Mouse (Mus musculus) midbrain, embryonic 14.5 days (tissue): ENCODE results near the gene Ptgs1. TPM values are rescaled to one million over a fixed set of nuclear protein-coding genes. Genes with fewer than 3 reads are reported as not detected.
"Not testable (repeated sequence)": the region's sequence is repeated elsewhere in the genome, so short reads cannot be mapped to it uniquely, and the experiment has no call there.

Source experiments
- ATAC-seq: fragments of 200-750 bp; cut with Nextera tagmentation; 2 replicates; pipeline ENCODE4 v1.8.0; 2017; ENCODE audit warnings: moderate number of reproducible peaks, moderate library complexity; ENCODE audit not compliant: low FRiP score, low TSS enrichment
- DNase-seq: peaks from one replicate; pipeline ENCODE4 v3.0.0-alpha.2; 2015
- H3K27ac ChIP-seq: fragments of 300-500 bp; sonication (generic); replicated peaks from 2 replicates; pipeline ENCODE4 v1.5.1; 2014; ENCODE audit warnings: mild to moderate bottlenecking, low read depth, low read length, moderate library complexity
- H3K27me3 ChIP-seq: fragments of 300-500 bp; sonication (generic); 2 replicates; pipeline ENCODE4 v1.6.1; 2014; ENCODE audit warnings: low read length, control low read depth, mixed read lengths; ENCODE audit not compliant: control insufficient read depth, insufficient read depth
- H3K36me3 ChIP-seq: fragments of 300-500 bp; sonication (generic); 2 replicates; pipeline ENCODE4 v1.6.1; 2014; ENCODE audit warnings: low read length, control low read depth; ENCODE audit not compliant: control insufficient read depth, insufficient read depth
- H3K4me1 ChIP-seq: fragments of 300-500 bp; sonication (generic); 2 replicates; pipeline ENCODE4 v1.6.1; 2014; ENCODE audit warnings: mild to moderate bottlenecking, antibody characterized with exemption, low read length, control low read depth; ENCODE audit not compliant: control insufficient read depth, insufficient read depth
- H3K4me2 ChIP-seq: fragments of 300-500 bp; sonication (generic); 2 replicates; pipeline ENCODE4 v1.6.1; 2014; ENCODE audit warnings: mild to moderate bottlenecking, low read length, moderate library complexity
- H3K4me3 ChIP-seq: fragments of 300-500 bp; sonication (generic); replicated peaks from 2 replicates; pipeline ENCODE4 v1.5.1; 2014; ENCODE audit warnings: low read depth, low read length
- H3K9ac ChIP-seq: fragments of 300-500 bp; sonication (generic); replicated peaks from 2 replicates; pipeline ENCODE4 v1.6.1; 2014; ENCODE audit warnings: mild to moderate bottlenecking, low read length, moderate library complexity
- H3K9me3 ChIP-seq: fragments of 300-500 bp; sonication (generic); 2 replicates; pipeline ENCODE4 v1.6.1; 2016; ENCODE audit warnings: low read length, control low read depth, mixed read lengths; ENCODE audit not compliant: control insufficient read depth
- WGBS: fragments of 180-500 bp; shearing (Covaris S2); extraction: QIAGEN DNeasy Blood & Tissue Kit; methylation state at CpG from one replicate; pipeline ENCODE4 v1.1.7; 2014; 5-methylcytosine and 5-hydroxymethylcytosine counted together
- polyA plus RNA-seq: library from polyadenylated mRNA; unstranded; fragments of >200 nt; fragmentation: Nextera tagmentation; extraction: Ambion mirVana; gene quantifications from 2 replicates; pipeline ENCODE4 v1.2.1, GENCODE M21; 2014

Ptgs1 gene
- 2.2 and 4.3 TPM in 2 replicates for polyA plus RNA-seq

DNA sequence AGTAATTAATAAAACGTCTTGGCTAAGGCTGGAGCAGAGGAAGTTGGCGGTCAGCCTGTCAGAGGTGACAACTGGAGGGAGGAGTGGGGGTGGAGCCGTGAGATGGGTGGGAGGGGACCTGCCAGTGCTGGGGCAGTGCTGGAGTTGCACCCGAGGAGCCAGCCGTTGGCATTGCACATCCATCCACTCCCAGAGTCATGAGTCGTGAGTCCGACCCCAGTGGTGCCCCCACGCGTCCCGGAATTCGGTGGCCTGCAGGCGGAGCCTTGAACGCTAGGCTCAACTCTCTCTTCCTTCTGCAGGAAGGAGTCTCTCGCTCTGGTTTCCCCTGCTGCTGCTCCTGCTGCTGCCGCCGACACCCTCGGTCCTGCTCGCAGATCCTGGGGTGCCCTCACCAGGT, at the start of gene Ptgs1:
TSS of gene Ptgs1 (plus strand) at position 61 of the 400 bp plus-strand sequence.
- H3K4me1 ChIP-seq: peaks cover 6% of the 10 kb centered on the region; the same call in 1 of the 2 replicates
- H3K4me2 ChIP-seq: peak within 1 kb of the TSS; percentile 59
- no peaks in the 10 kb centered on the region for H3K36me3 ChIP-seq
- ATAC-seq (peak; percentile 48; the same call in 1 of the 2 replicates), DNase-seq (peak; percentile 50)
- H3K9ac ChIP-seq: peak within 1 kb of the TSS; percentile 36; the same call in 1 of the 2 replicates
- H3K4me3 ChIP-seq: peak within 1 kb of the TSS; percentile 28
- no peak within 1 kb of the TSS for H3K27ac ChIP-seq
- under 1% methylated on average over 18 of the region's 18 CpGs for WGBS
- H3K27me3 ChIP-seq: no peaks in the 10 kb centered on the region
- no peaks in the 10 kb centered on the region for H3K9me3 ChIP-seq

DNA sequence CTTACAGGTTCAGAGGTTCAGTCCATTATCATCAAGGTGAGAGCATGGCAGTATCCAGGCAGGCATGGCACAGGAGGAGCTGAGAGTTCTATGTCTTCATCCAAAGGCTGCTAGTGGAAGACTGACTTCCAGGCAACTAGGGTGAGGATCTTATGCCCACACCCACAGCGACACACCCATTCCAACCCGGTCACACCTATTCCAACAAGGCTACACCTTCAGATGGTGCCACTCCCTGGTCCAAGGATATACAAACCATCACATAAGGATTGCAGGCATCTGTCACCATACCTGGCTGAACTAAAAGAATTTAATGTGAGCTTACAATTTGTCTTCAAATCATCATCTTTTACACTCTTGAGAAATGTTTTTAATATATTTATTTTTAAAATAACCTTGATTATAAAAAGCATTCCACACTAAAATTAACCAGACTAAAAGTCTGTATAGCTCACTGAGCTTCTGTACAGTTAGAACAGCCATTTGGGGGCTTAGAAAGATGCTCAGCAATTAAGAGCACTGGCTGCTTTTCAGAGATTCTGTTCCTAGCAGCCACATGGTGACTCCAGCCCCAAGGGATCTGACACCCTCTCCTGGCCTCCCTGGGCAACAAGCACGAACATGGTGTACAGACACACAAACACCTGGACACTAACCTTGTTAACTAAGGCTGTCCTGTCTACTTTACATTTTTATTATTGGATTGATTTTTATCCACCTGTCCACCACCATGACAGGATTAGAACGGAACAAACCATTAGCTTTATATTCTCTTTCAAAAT, 48.4 kb upstream of the Ptgs1 start:
- H3K27ac ChIP-seq, H3K4me1 ChIP-seq, DNase-seq, H3K27me3 ChIP-seq, H3K9ac ChIP-seq, ATAC-seq, H3K4me3 ChIP-seq, H3K9me3 ChIP-seq, H3K4me2 ChIP-seq: not testable (repeated sequence)
- peaks cover 28% of the 10 kb centered on the region for H3K36me3 ChIP-seq
- 85% methylated on average over 4 of the region's 4 CpGs for WGBS

DNA sequence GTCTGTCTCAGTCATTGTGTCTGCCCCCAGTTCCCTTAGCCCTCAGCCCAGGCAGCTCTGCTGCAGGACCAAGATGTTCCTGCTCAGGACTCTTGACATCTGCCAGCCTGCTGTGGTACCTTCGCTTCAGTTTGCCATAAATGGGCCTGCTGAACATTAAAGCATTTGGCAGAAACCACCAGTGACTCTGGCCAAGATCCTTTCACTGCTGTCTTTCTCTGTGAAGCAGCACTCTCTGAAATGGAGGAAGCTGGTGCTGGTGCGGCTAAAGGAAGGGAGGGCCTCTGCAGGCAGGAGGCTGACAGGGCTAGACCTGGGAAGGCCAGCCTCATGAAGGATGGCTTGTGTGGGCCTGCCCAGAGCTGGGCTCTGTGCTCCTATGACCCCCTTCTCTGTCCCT, 46.9 kb upstream of the Ptgs1 start:
- Histone ChIP-seq H3K9ac (no peak overlapping the region), H3K4me1 (no peaks in the 10 kb centered on the region), H3K36me3 (peaks cover 18% of the 10 kb centered on the region), H3K27ac (no peak overlapping the region), H3K4me3 (no peak overlapping the region), H3K4me2 (no peak overlapping the region), H3K9me3 (no peaks in the 10 kb centered on the region), H3K27me3 (no peaks in the 10 kb centered on the region)
- 84% methylated on average over 2 of the region's 2 CpGs for WGBS
- DNase-seq (no peak), ATAC-seq (no peak)

DNA sequence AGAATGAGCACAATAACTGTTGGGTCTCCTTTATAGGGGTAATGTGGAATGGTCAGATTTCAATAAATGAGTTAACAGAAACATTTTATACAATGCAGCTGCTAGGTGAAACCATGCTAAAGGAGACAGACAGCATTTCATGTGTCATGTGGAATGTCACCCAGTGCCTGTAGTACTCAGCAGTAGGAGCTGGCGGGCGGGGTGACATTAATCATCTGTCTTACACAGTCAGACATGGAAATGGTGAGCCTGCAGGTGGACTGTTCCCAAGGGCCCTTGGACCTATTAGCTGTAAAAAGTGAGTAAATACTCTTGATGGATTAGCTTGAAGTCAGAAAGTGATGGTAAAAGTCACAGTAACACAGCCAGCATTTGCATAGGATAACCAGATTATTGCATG, 46.0 kb upstream of the Ptgs1 start:
- WGBS: 98% methylated on average over 2 of the region's 2 CpGs
- no peak overlapping the region for H3K4me3 ChIP-seq
- H3K36me3 ChIP-seq: peaks cover 9% of the 10 kb centered on the region; the same call in 1 of the 2 replicates
- H3K27me3 ChIP-seq: no peaks in the 10 kb centered on the region
- H3K9me3 ChIP-seq: no peaks in the 10 kb centered on the region
- H3K4me1 ChIP-seq: no peaks in the 10 kb centered on the region
- DNase-seq (no peak), ATAC-seq (no peak)
- no peak overlapping the region for H3K4me2 ChIP-seq
- no peak overlapping the region for H3K27ac ChIP-seq
- no peak overlapping the region for H3K9ac ChIP-seq

DNA sequence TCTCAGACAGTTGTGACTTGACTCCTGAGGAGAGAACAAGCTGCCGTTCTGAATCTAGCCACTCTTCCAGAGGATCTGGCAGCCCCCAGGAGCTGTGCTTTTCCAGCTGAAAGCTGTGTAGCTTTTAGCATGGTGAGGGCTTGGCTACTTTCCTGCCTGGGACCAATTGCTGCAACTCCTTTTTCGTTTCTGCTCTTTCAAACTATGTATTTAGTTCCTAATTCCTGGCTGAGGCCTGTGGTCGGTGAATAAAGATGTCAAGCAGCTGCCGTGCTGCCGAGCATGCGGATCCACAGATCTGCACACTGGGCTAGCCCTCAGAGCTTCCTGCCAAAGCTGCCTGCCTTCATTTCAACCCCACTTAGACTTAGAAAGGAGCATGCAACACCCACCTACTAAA, 45.4 kb upstream of the Ptgs1 start:
- Histone ChIP-seq H3K27me3 (no peaks in the 10 kb centered on the region), H3K9ac (no peak overlapping the region), H3K9me3 (no peaks in the 10 kb centered on the region), H3K36me3 (peaks cover 3% of the 10 kb centered on the region; the same call in 1 of the 2 replicates), H3K4me2 (no peak overlapping the region), H3K27ac (no peak overlapping the region), H3K4me1 (no peaks in the 10 kb centered on the region), H3K4me3 (no peak overlapping the region)
- ATAC-seq (no peak), DNase-seq (no peak)
- WGBS: 63% methylated on average over 6 of the region's 6 CpGs

DNA sequence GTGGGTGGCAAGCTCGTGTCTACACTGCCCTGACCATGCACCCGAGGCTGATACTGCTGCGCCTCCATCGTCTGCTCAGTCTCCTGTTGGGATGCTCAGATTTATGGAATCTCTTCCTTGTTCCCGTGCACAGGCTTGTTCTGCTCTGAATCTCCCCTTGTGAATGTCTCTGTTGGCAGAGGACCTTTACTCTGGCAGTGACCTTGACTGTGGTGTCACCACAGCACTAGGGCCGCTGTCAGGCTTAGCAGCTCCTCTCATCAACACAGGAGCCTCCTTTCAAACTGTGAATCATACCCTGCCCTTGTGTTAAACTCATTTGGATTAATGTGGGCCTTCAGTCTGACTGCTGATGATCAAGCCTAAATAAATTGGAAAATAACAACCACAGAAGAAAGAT, 41.0 kb upstream of the Ptgs1 start:
- H3K9ac ChIP-seq, H3K4me2 ChIP-seq, H3K36me3 ChIP-seq, ATAC-seq, H3K4me3 ChIP-seq, DNase-seq, H3K9me3 ChIP-seq, H3K4me1 ChIP-seq, H3K27ac ChIP-seq, H3K27me3 ChIP-seq: not testable (repeated sequence)
- WGBS: 91% methylated on average over 6 of the region's 6 CpGs

DNA sequence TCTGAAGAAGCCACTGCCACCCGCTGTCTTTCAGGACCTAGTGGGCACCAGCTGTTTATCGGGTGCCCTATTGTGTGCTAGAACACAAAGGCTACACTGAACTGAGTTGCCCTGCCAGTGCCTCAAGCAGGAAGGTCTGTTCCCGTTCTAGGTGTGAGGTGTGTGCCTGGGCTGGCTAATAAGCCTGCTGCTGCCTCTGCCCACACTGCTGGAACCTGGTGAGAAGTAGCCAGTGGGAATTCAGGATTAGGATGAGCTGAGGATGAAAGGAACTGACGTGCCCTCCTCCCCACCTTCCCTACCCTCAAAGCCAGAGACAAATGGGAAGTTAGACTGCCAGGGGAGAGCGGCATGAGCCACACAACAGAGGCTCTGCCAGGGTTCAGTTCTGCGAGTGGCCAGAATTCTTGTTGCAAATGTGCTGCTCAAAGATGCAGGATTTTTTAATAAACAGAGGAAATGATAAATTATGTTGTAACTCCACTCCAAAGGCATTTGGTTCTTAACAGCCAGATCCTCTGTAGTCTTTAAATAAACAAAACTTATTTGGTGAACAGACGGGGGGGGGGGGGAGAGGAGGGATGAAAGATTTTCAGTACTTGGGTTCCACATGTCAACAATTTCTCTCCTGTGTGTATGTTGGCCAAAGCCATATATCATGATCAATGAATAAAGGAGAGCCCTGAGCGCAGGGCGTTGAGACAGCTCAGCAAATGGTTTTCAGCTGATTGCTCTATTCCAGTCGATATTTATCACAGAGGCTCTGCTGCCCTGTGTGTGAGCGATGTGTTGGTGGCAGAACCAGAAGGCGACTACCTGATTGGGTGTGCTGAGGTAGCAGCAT, 38.9 kb upstream of the Ptgs1 start:
- H3K27me3 ChIP-seq: no peaks in the 10 kb centered on the region
- H3K27ac ChIP-seq: no peak overlapping the region
- H3K36me3 ChIP-seq: no peaks in the 10 kb centered on the region
- no peaks in the 10 kb centered on the region for H3K4me1 ChIP-seq
- no peak overlapping the region for H3K4me2 ChIP-seq
- no peak for DNase-seq
- H3K9ac ChIP-seq: no peak overlapping the region
- no peak for ATAC-seq
- H3K9me3 ChIP-seq: no peaks in the 10 kb centered on the region
- 60% methylated on average over 12 of the region's 12 CpGs for WGBS
- H3K4me3 ChIP-seq: no peak overlapping the region

DNA sequence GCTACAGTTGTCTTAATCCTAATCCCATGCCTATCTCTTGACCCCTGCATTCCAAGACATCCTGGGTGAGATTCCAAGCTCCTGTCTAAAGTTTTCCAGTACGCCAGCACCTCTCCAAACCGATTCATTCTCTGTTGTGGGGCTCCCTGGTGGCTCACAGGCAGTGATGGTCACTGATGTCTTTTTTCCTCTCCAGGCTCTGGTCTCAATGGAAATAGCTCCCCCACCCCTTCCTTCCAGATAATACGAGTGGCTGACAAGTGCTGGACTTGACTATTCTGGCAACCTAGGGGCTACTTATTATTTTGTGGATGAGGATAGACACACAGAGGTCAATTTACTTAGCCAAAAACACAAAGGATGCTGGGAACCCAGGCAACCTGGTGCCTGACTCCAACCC, 33.2 kb upstream of the Ptgs1 start:
- Histone ChIP-seq H3K36me3 (no peaks in the 10 kb centered on the region), H3K9me3 (no peaks in the 10 kb centered on the region), H3K4me3 (no peak overlapping the region), H3K4me2 (no peak overlapping the region), H3K27me3 (peaks cover 14% of the 10 kb centered on the region), H3K4me1 (peaks cover 15% of the 10 kb centered on the region), H3K9ac (no peak overlapping the region), H3K27ac (no peak overlapping the region)
- DNase-seq (no peak), ATAC-seq (no peak)
- 56% methylated on average over 3 of the region's 3 CpGs for WGBS
